Mouse (Mus musculus) retina, postnatal 1 day (tissue): Measurements from ENCODE around the gene Cyp2b9.
"Not testable (repeated sequence)": the region's sequence is repeated elsewhere in the genome, so short reads cannot be mapped to it uniquely, and the experiment has no call there.

ENCODE experiments used
- DNase-seq: peaks from one replicate; pipeline ENCODE4 v3.0.0-alpha.2; 2012

Cyp2b9 gene

GRCm38 (mm10) chr7:26173111-26173510 lies at the start of gene Cyp2b9:
Gene Cyp2b9 (plus strand): TSS chr7:26173411.
- not testable (repeated sequence) for DNase-seq

GRCm38 (mm10) chr7:26139623-26140022 lies 33.6 kb upstream of the Cyp2b9 start:
- not testable (repeated sequence) for DNase-seq

- not testable (repeated sequence) for DNase-seq
Observed at GRCm38 (mm10) chr7:26143657-26144056, 29.6 kb upstream of the Cyp2b9 start.

GRCm38 (mm10) chr7:26168765-26169536 lies 4.3 kb upstream of the Cyp2b9 start:
- not testable (repeated sequence) for DNase-seq

- DNase-seq = no peak
Observed at GRCm38 (mm10) chr7:26201083-26201482, 27.9 kb downstream of the Cyp2b9 start.

- DNase-seq = not testable (repeated sequence)
Observed at GRCm38 (mm10) chr7:26260034-26260433, 86.8 kb downstream of the Cyp2b9 start, which contains the start of gene Vmn1r184. Gene Vmn1r184 (plus strand): TSS chr7:26260334.
